Mouse (Mus musculus) left cerebral cortex, adult 11 months (tissue): Measurements from ENCODE around the gene Sv2c.
"Not testable (repeated sequence)": the region's sequence is repeated elsewhere in the genome, so short reads cannot be mapped to it uniquely, and the experiment has no call there.

ENCODE experiments used
- DNase-seq: peaks from one replicate; pipeline ENCODE4 v3.0.0; 2022; ENCODE audit warnings: low spot score

Sv2c gene

GRCm38 (mm10) chr13:95968031-95968430, 164.3 kb downstream of the Sv2c start:
- DNase-seq, result not testable (repeated sequence)

GRCm38 (mm10) chr13:95966791-95967190, 165.6 kb downstream of the Sv2c start:
- DNase-seq, result peak; percentile 25

GRCm38 (mm10) chr13:95965596-95965995, 166.8 kb downstream of the Sv2c start:
- DNase-seq, result no peak

- no peak for DNase-seq
Measured at GRCm38 (mm10) chr13:95965162-95965561, 167.2 kb downstream of the Sv2c start.

GRCm38 (mm10) chr13:95964226-95964625, 168.2 kb downstream of the Sv2c start:
- DNase-seq, result no peak

GRCm38 (mm10) chr13:95963671-95964070, 168.7 kb downstream of the Sv2c start:
- DNase-seq, result no peak

GRCm38 (mm10) chr13:95961905-95962304, 170.5 kb downstream of the Sv2c start:
- no peak for DNase-seq

GRCm38 (mm10) chr13:95961191-95961791, 171.1 kb downstream of the Sv2c start:
- DNase-seq, result peak; percentile 52

- no peak for DNase-seq
Measured at GRCm38 (mm10) chr13:95960477-95961185, 171.7 kb downstream of the Sv2c start.

- no peak for DNase-seq
Measured at GRCm38 (mm10) chr13:95959651-95960476, 172.5 kb downstream of the Sv2c start.

- no peak for DNase-seq
Measured at GRCm38 (mm10) chr13:95957134-95957533, 175.2 kb downstream of the Sv2c start.

- no peak for DNase-seq
Measured at GRCm38 (mm10) chr13:95956327-95956781, 176.0 kb downstream of the Sv2c start.

- no peak for DNase-seq
Measured at GRCm38 (mm10) chr13:95955204-95955603, 177.2 kb downstream of the Sv2c start.

- no peak for DNase-seq
Measured at GRCm38 (mm10) chr13:95953636-95954035, 178.7 kb downstream of the Sv2c start.

GRCm38 (mm10) chr13:95952263-95952662, 180.1 kb downstream of the Sv2c start:
- DNase-seq, result no peak

GRCm38 (mm10) chr13:95951098-95951894, 181.1 kb downstream of the Sv2c start:
- DNase-seq, result no peak

GRCm38 (mm10) chr13:95950434-95951091, 181.8 kb downstream of the Sv2c start:
- DNase-seq, result no peak

GRCm38 (mm10) chr13:95949356-95949755, 183.0 kb downstream of the Sv2c start:
- no peak for DNase-seq

- DNase-seq, result no peak
Measured at GRCm38 (mm10) chr13:95948821-95949220, 183.6 kb downstream of the Sv2c start.

- no peak for DNase-seq
Measured at GRCm38 (mm10) chr13:95948394-95948793, 184.0 kb downstream of the Sv2c start.

- DNase-seq, result no peak
Measured at GRCm38 (mm10) chr13:95945937-95946507, 186.4 kb downstream of the Sv2c start.
